Mouse (Mus musculus) B cell, adult 2 months (primary cell): ENCODE measurements around the gene Col1a1.
A peak's percentile ranks its signal among the peaks of the same experiment; 100 is the strongest.

Source experiments
- DNase-seq, 2 experiments: peaks; one replicate each; pipeline ENCODE4 v3.0.0; 2022

Col1a1 gene

DNA sequence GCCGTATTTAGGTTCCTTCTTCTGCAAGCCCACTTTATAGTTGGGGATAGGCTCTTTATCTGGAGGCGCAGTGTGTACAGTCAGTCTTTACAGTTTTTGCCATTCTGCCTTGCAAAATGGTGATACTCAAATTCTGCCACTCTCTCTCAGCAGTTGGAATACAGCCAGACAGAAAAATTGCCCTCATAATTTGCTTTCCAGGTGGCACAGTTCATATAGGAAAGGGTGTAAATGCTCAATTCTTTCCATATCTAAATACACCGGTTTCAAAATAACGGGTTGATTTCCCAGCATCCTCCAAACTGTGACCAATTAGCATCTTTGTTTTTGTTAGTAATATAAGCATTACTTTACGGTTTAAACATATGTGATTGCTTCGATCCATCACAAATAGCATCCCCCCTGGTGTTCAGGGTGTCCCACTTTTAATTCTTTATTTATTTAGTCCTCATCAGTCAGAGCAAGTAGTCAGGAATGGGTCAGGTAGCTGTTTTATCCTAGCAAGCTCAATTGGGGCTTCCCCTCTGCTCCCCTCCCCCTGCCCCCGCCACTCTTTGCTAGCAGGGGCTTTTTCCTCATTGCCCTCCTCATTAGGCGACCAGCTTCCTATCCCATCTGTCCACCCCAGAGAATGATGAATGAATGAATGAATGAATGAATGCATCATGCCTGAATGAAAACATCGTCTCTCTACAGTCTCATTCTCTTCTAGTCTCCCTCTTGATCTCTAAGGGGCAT, 42.3 kb downstream of the Col1a1 start:
- DNase-seq: no peak

DNA sequence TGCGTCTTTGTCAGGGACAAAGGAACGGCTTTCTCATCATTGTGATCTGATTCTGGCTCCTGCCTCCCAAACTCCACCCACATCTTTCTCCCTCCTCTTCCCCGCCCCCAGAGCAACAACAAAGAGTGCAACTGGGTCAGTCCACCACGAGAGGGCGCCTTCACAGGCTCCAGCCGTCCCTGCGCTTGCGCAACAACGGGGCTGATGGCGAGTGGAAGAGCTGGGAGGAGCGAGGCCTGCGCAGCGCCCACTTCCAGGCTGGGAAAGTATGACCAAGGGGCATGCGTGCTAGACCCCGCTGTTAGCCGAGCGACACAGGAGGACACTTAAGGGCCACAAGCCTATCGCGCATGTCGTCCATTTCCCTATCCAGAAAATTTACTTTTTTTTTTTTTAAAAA, 42.9 kb downstream of the Col1a1 start:
- peak; percentile 95 to 96 for DNase-seq

DNA sequence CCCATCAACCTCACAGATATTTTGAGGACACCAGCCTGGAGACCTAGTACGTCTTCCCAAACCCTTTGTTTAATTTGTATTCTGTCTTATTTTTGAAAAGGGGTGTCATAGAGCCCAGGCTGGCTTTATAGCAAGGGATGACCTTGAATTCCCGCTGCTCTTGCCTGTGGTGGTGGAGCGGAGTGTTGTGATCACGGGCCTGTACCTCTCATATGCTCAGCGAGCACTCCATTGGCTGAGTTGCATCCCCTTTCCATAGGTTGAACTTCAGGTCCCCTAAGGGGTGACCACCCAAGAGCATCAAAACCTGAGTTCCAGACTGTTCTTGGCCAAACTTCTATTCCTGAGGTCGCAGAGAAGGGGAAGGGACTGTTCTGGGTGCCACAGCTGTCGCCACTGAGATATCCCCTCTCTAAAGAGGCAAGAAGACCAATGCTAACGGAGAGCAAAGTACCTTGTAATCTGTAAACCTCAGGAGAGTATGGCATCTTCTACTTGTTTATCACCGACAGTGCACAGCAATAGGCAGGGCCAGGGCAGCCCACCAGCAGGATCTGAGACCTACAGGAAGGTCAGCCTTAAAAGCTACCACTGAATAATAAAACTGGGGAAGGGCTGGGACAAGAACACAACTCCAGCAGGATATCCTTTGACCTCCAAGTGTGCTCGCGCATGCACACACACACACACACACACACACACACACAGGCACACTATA, 43.6 kb downstream of the Col1a1 start:
- DNase-seq: no peak

DNA sequence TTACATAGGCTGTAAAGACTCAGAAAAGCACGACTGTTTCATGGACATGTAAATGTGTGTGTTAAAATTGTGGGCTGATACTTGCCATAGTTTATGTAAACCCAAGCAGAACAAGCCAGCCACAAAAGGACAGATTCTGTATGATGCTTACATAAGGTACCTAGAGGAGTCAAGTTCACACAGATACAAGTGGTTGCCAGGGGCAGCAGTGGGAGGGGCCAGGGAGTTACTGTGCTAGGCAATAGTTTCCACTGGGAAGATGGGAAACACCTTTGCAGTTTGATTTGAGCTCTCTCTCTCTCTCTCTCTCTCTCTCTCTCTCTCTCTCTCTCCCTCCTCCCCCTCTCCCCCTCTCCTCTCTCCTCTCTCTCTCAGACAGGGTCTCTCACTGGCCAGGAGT, 49.1 kb downstream of the Col1a1 start:
- no peak for DNase-seq

DNA sequence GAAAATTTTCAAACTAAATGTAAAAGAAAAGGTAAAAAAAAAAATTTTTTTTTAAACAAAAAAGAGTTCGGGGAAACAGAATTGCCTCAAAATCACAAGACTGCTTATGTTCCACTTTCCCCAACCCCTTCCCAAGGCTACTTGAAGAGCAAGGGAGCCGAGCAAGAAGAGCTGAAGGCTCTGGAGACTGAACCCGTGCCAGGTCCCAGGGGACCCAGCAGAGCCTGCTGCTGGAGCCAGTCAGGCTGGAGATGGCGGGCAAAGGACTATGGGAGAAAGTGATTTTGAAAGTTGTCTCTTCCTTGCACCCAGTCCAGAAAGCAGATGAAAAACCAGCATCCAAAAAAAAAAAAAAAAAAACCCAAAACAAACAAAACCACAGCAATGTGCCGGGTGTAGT, 49.8 kb downstream of the Col1a1 start:
- DNase-seq: no peak

DNA sequence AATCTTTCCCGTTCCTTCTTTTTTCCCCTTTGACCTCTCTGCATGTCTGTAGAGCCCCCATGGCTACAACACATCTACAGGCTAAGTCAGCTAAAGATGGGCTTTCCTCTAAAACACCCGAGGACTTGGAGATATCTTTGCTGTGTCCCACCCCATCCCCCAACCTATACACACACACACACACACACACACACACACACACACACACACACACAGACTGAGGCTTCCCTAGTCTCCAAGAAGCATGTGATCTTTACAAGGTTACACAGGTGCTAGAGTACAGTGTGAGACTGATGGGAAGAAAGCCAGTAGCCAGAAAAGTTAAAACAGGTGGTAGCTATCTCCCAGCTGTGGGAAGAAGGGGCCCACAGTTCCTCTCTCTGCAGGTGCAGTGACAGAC, 50.4 kb downstream of the Col1a1 start:
- no peak for DNase-seq

DNA sequence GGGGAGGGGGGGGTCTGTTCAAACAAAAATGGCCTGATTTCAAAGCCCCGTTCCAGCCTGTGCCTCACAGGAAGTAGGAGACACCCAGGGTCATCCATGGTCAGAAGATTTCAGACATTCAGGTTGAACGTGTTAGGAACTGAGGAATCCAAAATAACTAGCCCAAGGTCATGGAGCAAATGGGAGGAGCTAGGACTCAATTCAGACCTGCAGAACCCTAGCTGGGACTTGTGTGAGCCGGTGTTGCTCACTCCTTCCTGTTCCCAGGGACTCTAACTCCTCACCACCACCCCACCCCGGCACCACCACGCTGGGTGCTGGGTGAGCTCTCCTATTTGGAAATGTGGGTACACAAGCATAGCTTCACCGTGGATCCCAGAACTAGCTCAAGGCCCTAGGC, 51.3 kb downstream of the Col1a1 start:
- no peak for DNase-seq

DNA sequence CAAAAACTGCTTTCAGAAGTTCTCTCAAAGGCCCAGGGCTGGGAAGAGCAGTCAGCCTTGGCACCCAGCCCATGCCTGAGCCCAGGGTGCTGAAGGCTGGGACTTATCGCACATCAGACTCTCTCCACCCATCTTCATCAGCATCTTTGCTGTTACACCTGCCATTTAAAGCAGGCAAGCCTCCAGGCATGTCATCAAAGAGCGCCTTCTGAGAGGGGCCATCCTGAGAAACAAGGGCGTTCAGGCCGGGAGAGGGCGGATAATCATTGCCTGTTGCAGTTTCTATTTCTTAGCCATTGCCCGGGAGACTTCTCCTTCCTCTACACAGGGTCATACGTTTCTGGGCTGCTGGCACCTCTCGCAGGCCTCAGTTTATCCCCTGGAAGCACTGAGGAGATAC, 51.8 kb downstream of the Col1a1 start:
- DNase-seq: no peak

DNA sequence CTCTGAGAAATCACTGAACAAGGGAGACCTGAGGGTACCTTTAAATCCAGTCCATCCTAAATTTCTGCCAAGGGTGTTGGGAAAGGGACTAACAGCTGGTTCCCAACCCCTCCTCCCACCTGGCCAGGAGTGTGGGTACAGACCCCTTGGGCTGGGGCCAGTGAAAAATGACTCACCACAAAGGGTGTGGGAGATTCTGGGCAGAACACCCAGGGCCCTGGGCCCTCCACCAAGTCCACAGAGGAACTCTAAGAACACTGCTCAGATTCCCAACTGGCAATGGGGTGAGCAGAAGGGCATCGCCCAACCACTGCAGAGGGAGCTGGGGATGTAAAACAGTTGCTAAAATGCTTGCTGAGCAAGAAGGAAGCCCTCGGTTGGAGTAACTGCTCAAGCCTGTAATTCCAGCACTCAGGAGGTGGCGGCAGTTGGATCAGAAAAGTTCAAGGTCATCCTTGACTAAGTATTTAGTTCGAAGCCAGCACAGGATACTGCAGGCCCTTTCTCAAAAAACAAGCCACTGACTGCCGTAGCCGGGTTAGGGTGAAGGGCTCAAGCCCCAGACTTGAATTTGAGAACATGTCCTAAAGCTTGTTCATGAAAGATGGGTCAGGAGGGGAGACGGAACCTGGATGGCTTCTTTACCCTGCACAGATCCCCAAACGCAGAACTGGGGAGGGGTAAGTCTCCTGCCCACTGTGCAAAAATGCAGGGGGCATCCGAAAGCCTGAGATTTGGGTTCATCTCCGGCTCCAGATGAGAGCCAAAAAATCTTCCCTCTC, 52.9 kb downstream of the Col1a1 start:
- no peak for DNase-seq

DNA sequence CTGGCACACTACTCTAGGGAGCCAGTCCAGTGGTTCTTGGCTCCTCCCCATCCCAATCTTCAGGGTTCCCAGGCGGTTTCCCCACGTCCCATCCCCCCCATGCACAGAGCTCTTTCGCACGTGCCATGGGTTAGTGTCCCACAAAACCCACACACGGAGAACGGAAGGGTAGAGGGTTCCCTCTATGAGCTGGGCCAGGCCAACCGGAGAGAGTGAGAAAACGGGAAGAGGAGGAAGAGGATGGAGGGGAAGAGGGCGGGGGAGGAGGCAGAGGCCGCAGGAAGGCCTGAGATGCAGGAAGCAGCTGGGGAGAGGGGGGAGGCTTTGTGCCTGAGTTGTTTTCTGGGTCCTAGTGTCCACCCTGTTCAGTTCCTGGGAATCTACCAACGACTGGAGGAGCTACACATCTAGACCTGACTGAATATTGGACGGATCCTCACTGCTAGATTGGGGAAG, 53.6 kb downstream of the Col1a1 start:
- DNase-seq: peak; percentile 67

DNA sequence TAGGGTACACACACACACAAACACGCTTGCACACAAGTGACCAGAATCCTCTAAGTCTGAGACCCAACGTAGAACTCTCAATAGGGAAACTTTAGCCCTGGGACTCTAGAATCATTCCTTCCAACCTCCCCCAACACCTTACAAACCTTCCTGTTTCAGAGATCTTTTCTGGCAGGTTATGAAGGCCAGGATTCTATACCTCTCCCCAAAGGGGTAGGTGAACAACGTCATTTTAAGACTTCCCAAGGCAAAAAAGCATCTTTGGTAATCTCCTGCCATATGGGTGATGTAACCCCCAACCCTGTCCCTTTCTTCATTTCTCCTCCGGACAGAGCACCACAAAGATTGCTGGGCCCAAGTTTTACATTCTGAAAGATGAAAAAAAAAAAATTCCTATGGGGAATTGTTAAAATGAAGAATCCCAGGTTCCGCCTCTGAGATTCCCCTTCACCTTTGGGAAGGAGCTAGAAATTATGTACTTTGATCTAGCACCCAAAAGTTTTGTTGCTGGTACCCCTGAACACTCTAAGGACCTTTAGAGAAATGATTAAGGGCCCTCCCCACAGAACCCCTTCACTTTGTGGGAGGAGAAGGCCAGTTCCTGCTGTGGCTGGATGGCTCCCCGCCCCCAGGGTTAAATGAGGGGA, 54.2 kb downstream of the Col1a1 start:
- DNase-seq: no peak

DNA sequence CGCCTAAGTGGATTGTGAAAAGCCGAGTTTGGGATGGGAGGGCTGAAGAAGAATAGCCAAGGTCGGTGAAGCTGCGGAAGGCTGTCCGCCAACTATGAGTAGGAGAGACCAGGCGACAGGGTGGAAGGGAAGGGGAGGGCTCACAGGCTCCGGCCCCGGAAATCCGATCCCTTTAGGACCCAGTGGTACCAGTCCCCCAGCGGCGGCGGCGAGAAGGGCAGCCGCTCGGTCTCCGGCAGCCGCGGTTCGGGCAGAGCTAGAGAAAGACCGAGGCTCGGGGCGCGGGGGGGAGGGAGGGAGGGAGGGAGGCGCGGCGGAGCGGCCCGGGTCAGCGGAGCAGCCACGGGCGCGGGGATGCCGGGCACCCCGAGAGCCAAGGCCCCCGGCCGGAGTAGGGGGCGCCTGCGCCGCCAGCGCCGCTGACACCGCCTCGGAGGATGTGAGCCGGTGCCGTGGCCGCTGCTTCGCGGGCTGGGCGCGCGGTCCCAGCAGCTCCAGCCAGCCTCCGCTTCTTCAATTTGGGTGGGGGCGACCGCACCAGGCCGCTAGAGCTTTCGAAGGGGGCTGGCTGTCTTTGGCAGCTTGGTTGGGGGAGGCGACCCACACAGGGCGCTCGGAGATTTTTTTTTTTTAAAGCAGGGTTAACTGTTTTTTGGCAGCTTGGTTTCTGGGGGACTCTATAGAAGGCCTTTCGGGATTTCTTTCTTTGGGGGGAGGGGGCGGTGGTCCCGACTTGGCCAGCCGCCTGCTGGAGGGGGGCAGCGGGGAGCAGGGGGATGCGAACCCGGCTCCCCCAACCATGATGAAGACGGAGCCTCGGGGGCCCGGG, 54.9 kb downstream of the Col1a1 start, which contains the start of gene Ppp1r9b:
Gene Ppp1r9b (plus strand): TSS at position 287 of the 829 bp plus-strand sequence.
- peak; percentile 93 for DNase-seq

DNA sequence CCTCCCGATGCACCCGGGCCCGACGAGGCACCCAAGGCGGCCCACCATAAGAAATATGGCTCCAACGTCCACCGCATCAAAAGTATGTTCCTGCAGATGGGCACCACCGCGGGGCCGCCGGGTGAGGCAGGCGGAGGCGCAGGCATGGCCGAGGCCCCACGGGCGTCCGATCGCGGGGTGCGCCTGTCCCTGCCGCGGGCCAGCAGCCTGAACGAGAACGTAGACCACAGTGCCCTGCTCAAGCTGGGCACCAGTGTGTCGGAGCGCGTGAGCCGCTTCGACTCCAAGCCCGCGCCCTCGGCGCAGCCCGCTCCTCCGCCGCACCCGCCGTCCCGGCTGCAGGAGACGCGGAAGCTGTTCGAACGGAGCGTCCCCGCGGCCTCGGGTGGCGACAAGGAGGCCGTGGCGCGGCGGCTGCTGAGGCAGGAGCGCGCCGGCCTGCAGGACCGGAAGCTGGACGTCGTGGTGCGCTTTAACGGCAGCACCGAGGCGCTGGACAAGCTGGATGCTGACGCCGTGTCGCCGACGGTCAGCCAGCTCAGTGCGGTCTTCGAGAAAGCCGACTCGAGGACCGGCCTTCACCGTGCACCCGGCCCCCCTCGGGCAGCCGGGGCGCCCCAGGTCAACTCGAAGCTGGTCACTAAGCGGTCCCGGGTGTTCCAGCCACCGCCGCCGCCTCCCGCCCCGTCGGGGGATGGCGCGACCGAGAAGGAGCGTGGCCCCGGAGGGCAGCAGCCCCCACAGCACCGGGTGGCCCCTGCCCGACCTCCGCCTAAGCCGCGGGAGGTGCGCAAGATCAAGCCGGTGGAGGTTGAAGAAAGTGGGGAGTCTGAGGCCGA, 55.8 kb downstream of the Col1a1 start:
- DNase-seq: peak; percentile 49 to 62

DNA sequence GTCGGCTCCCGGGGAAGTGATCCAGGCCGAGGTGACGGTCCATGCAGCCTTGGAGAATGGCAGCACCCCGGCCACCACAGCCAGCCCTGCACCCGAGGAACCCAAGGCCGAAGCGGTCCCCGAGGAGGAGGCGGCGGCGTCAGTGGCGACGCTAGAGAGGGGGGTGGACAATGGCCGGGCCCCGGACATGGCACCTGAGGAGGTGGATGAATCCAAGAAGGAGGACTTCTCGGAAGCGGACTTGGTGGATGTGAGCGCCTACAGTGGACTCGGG, 56.4 kb downstream of the Col1a1 start:
- no peak for DNase-seq

DNA sequence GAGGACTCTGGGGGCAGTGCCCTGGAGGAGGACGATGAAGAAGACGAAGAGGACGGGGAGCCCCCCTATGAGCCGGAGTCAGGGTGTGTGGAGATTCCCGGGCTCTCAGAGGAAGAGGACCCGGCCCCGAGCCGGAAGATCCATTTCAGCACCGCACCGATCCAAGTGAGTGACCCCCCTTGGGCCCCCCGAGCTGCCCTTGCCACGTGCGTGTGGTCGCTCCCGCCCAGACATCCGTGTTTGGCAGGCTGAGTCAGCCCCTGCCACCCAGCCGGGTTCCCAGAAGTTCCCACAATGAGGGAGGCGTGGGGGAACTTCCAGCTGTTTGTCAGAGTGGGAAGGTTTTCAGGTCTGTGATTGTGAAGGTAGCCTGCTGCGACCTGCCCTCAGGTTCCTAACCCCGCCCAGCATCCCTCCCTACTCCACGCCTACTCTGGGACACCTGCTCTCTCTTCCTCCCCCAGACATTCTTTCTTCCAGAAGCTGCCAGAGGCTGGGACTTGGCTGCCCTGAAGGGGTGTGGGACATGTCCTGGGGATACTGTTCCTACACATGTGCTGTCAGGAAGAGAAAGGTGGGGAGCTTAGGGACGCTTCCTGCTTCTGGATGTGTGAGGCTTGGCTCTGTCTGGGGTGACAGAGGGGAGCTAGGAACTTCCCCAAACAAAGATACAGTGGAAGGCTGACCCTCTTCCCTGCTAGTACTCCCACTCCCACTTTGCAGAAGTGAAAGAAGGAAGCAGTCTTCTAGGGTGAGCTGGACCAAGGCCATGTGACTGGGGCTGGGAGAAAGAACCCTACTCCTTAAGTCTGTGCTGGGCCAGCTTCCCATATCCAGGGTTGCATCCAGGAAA, 57.0 kb downstream of the Col1a1 start:
- peak; percentile 36 to 42 for DNase-seq

DNA sequence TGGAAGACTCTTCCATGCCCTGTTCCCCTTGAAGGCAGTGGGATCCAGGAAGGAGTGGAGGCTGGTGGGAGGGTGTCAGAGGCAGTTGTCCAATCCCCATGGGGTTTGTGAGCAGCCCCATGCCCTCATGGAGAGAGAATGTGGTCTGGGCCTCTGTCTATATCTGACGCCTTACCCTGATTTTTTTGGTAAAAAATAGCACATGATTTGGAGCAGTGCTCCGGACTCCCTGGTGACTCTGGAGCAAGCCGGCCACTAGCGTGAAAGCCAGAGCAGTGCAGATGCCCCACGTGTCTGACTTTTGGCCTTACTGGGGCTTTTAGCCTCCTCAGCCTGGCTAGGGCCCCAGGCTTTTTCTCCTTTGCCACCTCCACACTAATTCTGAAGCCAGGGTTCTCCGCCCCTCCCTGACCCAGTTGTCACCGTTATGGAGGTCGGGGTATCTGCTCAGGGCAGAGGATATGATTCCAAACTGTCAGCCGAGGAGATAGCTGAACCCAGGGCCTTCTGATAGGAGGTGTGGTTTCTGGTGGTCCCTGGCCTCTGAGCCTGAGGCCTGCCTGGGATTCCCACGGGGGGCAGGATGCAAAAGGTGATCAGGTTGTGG, 58.3 kb downstream of the Col1a1 start:
- no peak for DNase-seq

DNA sequence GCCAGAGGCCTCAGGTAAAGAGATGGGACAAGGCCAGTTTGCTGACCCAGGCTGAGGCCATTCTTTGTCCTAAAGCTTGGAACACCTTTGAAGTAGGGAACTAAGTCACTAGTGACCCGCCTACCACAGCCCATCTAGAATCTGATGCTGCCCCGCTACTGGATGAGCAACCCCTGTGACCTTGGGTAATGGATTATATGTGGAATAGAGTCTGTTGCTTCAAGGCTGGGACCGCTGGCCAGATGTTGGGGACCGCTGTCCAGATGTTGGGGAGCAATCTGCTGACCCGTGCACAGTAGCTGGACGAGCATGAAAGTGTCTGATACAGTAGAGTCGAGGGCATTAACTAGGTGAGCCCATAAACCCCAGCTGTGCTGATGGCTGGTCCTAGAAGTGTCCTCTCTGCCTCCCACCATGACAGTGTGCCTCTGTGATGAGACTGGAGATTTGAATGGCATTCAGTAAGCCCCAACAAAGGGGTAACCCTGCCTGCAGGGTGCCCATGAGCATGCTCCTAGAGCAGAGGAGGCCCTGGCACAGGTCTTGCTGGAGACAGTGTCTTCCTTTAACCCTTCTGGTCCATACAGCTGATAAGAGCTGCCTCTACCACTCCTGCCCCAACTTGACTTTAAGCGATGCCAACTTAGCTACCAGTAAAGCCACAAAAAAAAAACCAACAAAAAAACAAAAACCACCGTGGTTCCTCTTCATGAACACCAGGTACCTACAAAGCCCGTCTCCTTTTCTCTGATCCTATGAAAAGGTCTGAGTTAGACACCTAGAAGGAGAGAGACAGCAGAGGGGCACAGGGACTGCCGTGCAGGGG, 59.1 kb downstream of the Col1a1 start:
- no peak for DNase-seq

DNA sequence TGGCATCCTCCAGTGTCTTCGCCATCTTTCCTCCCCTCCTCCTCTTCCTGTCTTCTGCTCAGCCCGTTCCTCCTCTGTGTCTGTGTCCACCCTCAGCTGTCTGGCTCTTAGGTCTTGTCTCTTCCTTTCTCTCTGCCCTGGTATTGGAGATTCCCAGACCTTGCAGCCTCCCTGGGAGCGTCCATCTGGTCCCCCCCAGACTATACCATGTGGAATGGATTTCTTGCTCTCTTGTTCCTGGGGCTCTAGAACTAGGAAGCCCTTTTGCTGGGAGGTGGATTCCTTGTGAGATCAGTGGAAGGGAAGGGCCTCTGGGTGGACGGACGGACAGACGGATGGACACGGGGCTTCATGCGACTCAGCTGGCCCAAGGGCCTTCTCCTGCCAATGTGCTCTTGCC, 60.1 kb downstream of the Col1a1 start:
- DNase-seq: no peak

DNA sequence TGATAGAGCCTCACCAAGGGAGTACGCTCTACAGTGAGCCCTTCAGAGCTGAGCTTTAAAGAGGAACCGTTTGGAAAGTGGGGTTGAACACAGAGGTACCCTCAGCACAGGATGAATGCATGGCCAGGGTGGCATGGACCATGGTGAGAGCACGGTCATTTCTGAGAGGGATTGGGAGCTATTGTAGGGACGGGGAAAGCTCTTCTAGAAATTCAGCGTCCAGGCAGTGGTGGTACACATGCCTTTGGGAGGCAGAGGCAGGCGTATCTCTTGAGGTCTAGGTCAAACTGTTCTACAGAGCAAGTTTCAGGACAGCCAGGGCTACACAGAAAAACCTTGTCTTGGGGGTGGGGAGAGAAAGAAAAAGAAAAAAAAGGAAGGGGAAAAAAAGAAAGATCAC, 61.0 kb downstream of the Col1a1 start:
- no peak for DNase-seq
